Mouse (Mus musculus) erythroblast, embryonic 14.5 days (primary cell): ENCODE data around the gene Cttnbp2nl. TPM values are rescaled to one million over a fixed set of nuclear protein-coding genes. Genes with fewer than 3 reads are reported as not detected.
A peak's percentile ranks its signal among the peaks of the same experiment; 100 is the strongest.

Experiments
- H3K27me3 ChIP-seq: 2 replicates; pipeline ENCODE4 v1.6.1; 2012; ENCODE audit warnings: inconsistent platforms; ENCODE audit not compliant: control insufficient read depth
- H3K36me3 ChIP-seq: 2 replicates; pipeline ENCODE4 v1.6.1; 2012; ENCODE audit warnings: mild to moderate bottlenecking, inconsistent platforms; ENCODE audit not compliant: control insufficient read depth
- H3K4me1 ChIP-seq: 2 replicates; pipeline ENCODE4 v1.6.1; 2012; ENCODE audit warnings: inconsistent platforms; ENCODE audit not compliant: control insufficient read depth
- H3K4me3 ChIP-seq: replicated peaks from 2 replicates; pipeline ENCODE3; 2012; ENCODE audit warnings: moderate library complexity, mild to moderate bottlenecking, inconsistent platforms
- H3K9me3 ChIP-seq: 2 replicates; pipeline ENCODE4 v1.6.1; 2012; ENCODE audit warnings: low read length, inconsistent platforms, mixed read lengths; ENCODE audit not compliant: control insufficient read depth
- GATA1 ChIP-seq: IDR thresholded peaks from 2 replicates; pipeline ENCODE4 v1.6.1; 2012; ENCODE audit warnings: low read length, inconsistent platforms, mixed read lengths
- TAL1 ChIP-seq: IDR thresholded peaks from 3 replicates; pipeline ENCODE4 v1.6.1; 2012; ENCODE audit warnings: low read length, inconsistent platforms, mixed read lengths
- polyA plus RNA-seq: library from polyadenylated mRNA; stranded (reverse); fragments of >175 nt; gene quantifications from 2 replicates; pipeline ENCODE4 v1.2.3, GENCODE M21; 2012

Cttnbp2nl gene
- polyA plus RNA-seq, 1 experiment: 0.01 TPM

DNA sequence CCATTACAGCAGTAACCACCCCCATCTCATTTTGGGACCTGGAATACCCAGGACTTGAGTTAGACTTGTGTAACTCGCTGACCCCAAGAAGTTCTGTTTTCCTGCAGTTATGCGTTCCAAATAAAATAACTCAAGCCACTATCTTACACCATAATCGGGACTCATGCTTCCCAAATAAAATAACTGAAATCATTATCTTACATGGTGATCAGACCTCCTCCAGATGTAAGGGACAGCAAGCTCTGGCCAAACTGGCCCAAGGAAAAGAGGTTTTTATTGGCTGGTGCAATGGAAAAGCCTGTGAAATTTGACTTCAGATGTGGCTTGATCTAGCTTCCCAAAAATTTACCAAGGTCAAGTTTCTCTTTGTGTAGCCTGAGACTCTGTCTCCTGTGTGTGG, 8.6 kb upstream of the Cttnbp2nl start:
- Histone ChIP-seq H3K9me3 (no peaks in the 10 kb centered on the region), H3K27me3 (peaks cover 10% of the 10 kb centered on the region), H3K4me3 (no peak overlapping the region), H3K36me3 (no peaks in the 10 kb centered on the region), H3K4me1 (no peaks in the 10 kb centered on the region)
- TF ChIP-seq TAL1: no peak

DNA sequence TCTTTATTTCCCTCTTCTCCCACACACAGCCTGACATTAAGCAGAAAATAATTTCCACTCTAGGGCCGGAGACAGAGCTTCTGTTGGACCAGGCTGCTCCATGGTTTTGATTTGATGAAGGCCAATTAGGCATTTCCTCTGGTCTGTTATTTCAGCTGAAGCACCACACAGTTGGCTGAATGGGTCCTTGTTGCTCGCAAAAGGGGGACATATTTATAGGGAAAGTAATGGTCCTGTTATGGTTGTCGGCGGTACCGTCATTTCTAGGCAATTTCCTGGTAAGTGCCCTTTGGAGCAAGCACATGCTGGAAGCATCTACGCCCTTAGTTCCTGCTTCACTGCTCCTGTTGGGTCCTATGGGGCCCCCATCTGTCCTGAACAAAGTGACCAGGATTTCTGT, 8.0 kb upstream of the Cttnbp2nl start:
- no peaks in the 10 kb centered on the region for H3K9me3 ChIP-seq
- no peaks in the 10 kb centered on the region for H3K36me3 ChIP-seq
- no peak overlapping the region for H3K4me3 ChIP-seq
- H3K27me3 ChIP-seq: peaks cover 10% of the 10 kb centered on the region
- TF ChIP-seq TAL1 (no peak), GATA1 (no peak)
- H3K4me1 ChIP-seq: no peaks in the 10 kb centered on the region

DNA sequence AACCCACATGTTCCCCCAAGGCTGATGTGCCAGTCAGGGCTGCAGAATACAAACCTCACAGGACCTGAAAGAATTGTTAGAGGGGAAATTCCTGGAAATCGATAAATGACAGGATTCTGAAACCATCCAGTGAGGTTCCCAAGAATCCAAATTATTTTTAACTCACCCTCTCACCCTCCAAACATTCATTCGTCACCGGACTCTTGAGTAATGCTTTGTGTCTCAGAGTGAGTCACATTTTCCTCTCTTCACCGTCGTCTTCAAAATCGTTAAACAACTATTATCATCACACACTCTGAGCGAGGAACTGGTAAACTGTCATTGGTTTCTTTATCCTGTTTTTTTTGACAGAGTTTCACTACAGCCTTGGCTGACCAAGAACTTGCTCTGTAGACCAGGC, 7.0 kb upstream of the Cttnbp2nl start:
- no peaks in the 10 kb centered on the region for H3K4me1 ChIP-seq
- peaks cover 16% of the 10 kb centered on the region for H3K27me3 ChIP-seq
- TF ChIP-seq TAL1 (no peak), GATA1 (no peak)
- H3K36me3 ChIP-seq: no peaks in the 10 kb centered on the region
- no peak overlapping the region for H3K4me3 ChIP-seq
- H3K9me3 ChIP-seq: no peaks in the 10 kb centered on the region

DNA sequence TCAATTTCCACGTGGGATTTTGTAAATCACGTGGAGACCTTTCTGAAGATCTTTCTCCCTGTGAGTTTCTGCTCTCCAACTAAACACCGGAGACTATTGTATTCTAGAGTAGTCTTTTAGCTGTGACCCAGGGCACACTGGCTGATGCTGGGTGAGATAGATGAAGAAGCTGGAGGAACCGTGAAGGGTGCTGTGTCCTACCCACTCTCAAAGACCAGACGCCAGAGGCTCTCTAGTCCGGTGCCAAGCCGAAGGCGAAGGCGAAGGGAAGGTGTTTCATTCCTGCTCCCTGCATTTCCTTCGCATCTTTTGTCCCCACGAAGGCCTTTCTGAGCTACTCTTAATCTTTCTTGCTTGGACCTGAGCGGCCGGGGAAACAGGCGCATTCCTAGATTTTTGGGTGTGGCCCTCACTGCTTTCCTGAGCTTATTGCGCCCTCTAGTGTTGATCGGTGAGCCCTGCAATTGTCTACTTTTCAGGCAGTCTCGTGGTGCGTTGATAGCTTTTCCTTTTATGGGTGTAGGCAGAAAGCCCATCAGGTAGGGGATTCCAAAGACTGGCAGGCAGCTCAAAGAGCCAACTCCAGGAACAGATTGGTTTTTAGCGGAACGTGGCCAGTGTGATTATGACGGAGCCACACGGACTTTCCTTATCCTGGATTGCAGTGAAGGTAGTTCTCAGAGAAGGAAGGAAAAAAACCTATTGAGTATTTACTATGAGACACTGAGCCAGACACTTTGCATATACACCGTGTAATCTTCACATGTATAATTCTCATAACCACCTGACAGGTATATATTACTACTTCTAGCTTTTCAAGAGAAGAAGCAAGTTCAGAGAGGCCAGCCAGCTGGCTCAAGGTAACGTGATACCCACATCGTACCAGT, 5.9 kb upstream of the Cttnbp2nl start:
- Histone ChIP-seq H3K36me3 (no peaks in the 10 kb centered on the region), H3K4me3 (no peak overlapping the region), H3K4me1 (no peaks in the 10 kb centered on the region), H3K27me3 (peaks cover 25% of the 10 kb centered on the region), H3K9me3 (no peaks in the 10 kb centered on the region)
- TF ChIP-seq TAL1: no peak
- no peak for TF ChIP-seq GATA1

DNA sequence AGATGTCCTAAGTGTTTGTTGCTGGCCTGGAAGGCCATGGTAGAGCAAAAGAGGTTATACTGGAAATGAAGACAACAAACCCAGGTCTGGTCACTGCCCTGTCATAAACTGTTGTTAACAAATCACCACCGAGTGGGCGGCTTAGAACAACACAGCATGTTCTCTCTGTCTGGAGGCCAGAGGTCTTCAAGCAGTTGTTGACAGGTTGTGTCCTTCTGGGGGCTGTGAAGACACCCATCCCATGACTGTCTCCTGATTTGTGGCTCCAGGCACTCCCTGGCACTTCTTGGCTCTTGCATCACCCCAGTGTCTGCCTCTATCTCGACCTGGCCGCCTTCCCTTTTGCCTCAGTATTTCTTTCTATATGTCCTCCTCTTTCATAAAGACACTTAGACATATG, 2.7 kb upstream of the Cttnbp2nl start:
- H3K27me3 ChIP-seq: peaks cover 53% of the 10 kb centered on the region
- H3K9me3 ChIP-seq: no peaks in the 10 kb centered on the region
- TF ChIP-seq TAL1 (no peak), GATA1 (no peak)
- no peaks in the 10 kb centered on the region for H3K36me3 ChIP-seq
- peaks cover 8% of the 10 kb centered on the region for H3K4me1 ChIP-seq
- H3K4me3 ChIP-seq: no peak overlapping the region

DNA sequence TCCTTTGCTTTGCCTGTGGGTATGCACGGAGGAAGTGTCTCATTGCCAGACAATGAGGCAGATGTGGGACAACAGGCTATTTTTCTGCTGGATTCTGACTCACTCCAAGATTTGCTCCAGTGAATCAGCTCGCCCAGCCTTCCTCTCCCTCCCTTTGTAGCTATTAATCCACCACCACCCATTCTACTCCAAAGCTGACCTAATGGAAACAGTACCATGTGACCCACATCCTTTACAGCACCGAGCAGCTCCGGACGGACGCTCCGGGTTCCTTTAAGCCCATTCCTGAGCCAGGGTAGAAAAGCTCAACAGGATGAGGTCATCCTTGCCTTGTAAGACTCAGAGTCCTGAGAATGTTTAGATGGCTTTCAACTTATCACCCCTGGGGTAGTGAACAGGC, 2.0 kb upstream of the Cttnbp2nl start:
- Histone ChIP-seq H3K4me1 (peaks cover 8% of the 10 kb centered on the region), H3K27me3 (peaks cover 54% of the 10 kb centered on the region), H3K9me3 (no peaks in the 10 kb centered on the region), H3K4me3 (no peak overlapping the region), H3K36me3 (no peaks in the 10 kb centered on the region)
- no peak for TF ChIP-seq GATA1
- TF ChIP-seq TAL1: no peak

DNA sequence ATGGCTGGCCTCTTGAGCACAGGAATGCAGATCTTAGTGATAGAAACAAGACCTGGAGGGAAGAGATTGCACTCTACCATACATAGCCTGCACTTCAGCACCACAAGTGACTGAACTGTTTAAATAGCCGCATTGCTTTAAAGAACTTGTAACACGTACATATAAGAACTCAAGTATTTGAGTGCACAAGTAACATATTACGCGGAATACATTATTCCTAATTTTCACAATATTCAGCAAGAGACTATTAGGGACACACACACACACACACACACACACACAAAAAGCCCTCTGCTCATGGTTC, 704 bp upstream of the Cttnbp2nl start:
- no peaks in the 10 kb centered on the region for H3K36me3 ChIP-seq
- H3K4me3 ChIP-seq: no peak overlapping the region
- peaks cover 8% of the 10 kb centered on the region for H3K4me1 ChIP-seq
- H3K9me3 ChIP-seq: no peaks in the 10 kb centered on the region
- peaks cover 51% of the 10 kb centered on the region for H3K27me3 ChIP-seq
- TF ChIP-seq GATA1 (no peak), TAL1 (no peak)

DNA sequence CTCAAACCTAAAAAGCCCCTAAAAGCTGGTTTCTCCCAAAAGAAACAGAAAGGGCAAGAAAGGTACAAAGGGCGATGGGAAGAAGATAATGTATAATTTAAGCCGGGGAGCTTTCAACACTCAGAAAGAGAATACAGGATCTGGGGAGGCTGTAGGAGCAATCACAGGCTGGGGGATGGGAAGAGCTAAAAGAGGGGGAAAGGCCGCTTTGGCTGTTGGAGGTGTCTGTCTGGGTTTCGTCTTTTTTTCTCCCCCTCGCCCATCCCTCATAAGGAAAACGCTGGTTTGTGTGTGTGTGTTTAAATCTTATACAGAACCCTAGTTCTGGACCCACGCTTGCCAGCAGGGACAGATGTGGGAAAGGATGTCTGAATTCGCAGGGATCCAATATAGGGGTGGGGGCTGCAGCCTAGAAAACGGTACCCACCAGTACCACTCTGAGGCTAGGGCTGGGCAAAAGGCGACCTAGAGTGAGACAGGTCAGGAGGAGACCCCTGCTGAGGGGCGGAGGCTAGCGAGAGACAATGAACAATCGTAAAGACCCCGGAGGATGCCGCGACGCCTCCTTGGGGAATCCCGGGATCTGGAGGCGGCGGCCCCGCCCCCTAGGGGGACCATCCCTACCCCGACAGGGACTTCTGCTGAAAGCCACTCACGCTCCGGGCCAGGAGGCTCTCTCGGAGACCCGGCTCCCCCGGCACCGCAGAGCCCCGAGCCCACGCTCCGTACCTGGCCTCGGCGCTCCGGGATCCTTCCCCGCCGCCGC, 592 bp downstream of the Cttnbp2nl start:
- peaks cover 56% of the 10 kb centered on the region for H3K27me3 ChIP-seq
- TF ChIP-seq TAL1 (no peak), GATA1 (no peak)
- H3K9me3 ChIP-seq: no peaks in the 10 kb centered on the region
- H3K36me3 ChIP-seq: no peaks in the 10 kb centered on the region
- peaks cover 8% of the 10 kb centered on the region for H3K4me1 ChIP-seq
- H3K4me3 ChIP-seq: peak overlapping the region; percentile 60

DNA sequence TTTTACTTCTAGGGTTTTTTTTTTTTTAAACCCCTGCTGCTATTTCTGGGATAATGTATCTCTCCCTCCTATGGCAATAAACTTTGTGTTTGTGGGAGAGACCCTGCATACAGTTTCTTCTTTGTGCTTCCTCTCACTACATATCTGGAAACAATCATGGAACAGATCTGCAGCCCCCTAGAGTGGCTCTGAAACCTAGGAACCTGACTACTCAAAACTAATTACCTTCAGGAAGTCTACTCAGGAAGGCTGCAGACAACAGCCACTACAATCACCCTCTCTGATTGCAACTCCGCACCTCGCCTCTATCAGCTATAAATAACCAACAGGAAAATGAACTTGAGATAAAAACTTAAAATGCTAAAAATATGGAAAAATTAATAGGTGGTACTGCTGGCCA, 1.8 kb downstream of the Cttnbp2nl start:
- no peak for TF ChIP-seq GATA1
- no peak for TF ChIP-seq TAL1
- Histone ChIP-seq H3K36me3 (no peaks in the 10 kb centered on the region), H3K9me3 (no peaks in the 10 kb centered on the region), H3K4me1 (peaks cover 8% of the 10 kb centered on the region), H3K4me3 (no peak overlapping the region), H3K27me3 (peaks cover 63% of the 10 kb centered on the region)
